Mouse (Mus musculus) lung, postnatal 0 days (tissue): ENCODE results near the gene Osbpl2.

Experiments
- CTCF ChIP-seq: IDR thresholded peaks from 2 replicates; pipeline ENCODE4 v1.5.1; 2016; ENCODE audit warnings: antibody characterized with exemption, mild to moderate bottlenecking
- EP300 ChIP-seq: IDR thresholded peaks from 2 replicates; pipeline ENCODE4 v1.6.1; 2016; ENCODE audit warnings: antibody characterized with exemption, mild to moderate bottlenecking, control low read depth

DNA sequence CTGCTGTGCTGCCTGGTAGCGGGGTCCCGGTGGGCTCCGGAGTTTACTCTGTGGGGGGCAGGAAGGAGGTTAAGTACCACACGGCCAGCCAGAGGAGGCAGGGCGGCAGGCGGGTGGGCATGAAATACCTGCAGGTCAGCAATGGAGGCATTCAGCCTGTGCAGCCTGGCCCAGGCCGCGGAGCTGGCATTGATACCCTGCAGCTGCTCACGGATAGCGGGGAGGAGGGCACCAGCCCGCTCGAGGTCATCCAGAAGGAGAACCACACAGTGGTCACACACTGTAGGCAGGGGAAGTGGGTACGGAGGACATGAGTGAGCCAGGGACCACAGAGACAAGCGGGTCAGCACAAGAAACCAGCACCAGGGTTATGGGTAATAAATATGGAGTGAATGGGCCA lies 66.6 kb downstream of the Osbpl2 start:
- TF ChIP-seq CTCF (no peak), EP300 (no peak)
